24 mouse cellular contexts compared by ENCODE assay signal in the genomic region with DNA sequence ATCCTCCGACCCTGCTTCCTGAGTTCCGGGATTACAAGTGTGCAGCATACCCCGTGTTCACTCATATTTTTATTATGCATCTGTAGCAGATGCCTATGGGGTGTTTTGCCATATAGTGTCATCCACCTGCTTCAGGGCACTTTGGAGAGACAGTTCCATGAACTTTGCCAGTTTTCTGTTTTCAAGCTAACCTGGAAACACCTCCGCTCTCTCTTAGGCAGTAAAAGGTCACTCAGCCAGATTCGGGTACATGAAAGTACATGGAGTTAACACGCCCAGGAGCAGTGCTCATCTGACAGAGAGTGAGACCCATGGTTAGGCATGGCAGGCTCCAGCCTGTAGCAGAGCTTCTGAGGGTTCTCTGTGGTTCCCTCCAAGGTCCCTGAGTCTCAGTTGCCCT.
"Had no signal": no experiment of that assay in that cellular context is flagged by ENCODE, and none has a peak within 500 bp of the region (broad histone marks: within the 10 kb centered on the region; RNA-seq: fewer than 3 reads in every experiment).

No protein-coding gene starts in this region.

- H3K4me2 ChIP-seq: heart, embryonic 11.5 days; heart, embryonic 13.5 days; heart, embryonic 15.5 days; hindbrain, embryonic 13.5 days; hindbrain, embryonic 15.5 days; kidney, embryonic 15.5 days; limb, embryonic 13.5 days; limb, embryonic 15.5 days; liver, embryonic 11.5 days; liver, embryonic 13.5 days; liver, embryonic 15.5 days had no signal

- ATAC-seq: forebrain, postnatal 0 days; hindbrain, postnatal 0 days; intestine, embryonic 16.5 days had no signal

- DNase-seq: forebrain, postnatal 0 days; gastrocnemius, postnatal 14 days; kidney, adult 11 months; kidney, adult 2 months; kidney, adult 9 months; kidney, postnatal 14 days; kidney, postnatal 36 days; layer of hippocampus, adult 9-11 months; layer of hippocampus, postnatal 36 days; left cerebral cortex, postnatal 4 days; liver, embryonic 13.5 days had no signal

- H3K36me3 ChIP-seq: heart, embryonic 13.5 days; heart, embryonic 15.5 days; hindbrain, embryonic 13.5 days; hindbrain, embryonic 15.5 days; kidney, embryonic 15.5 days; limb, embryonic 13.5 days; limb, embryonic 15.5 days; liver, embryonic 13.5 days; liver, embryonic 15.5 days had no signal

- H3K27me3 ChIP-seq: heart, embryonic 13.5 days; heart, embryonic 15.5 days; hindbrain, embryonic 13.5 days; hindbrain, embryonic 15.5 days; kidney, embryonic 15.5 days; limb, embryonic 13.5 days; limb, embryonic 15.5 days; liver, embryonic 13.5 days; liver, embryonic 15.5 days had no signal

- H3K4me3 ChIP-seq: heart, embryonic 13.5 days; heart, embryonic 15.5 days; hindbrain, embryonic 13.5 days; hindbrain, embryonic 15.5 days; kidney, embryonic 15.5 days; limb, embryonic 13.5 days; limb, embryonic 15.5 days; liver, embryonic 13.5 days; liver, embryonic 15.5 days had no signal

- H3K4me1 ChIP-seq: hindbrain, embryonic 13.5 days; hindbrain, embryonic 15.5 days; kidney, embryonic 15.5 days; limb, embryonic 13.5 days; limb, embryonic 15.5 days had no signal

- H3K9ac ChIP-seq: forebrain, postnatal 0 days; heart, embryonic 13.5 days; heart, embryonic 15.5 days; hindbrain, embryonic 13.5 days; hindbrain, embryonic 15.5 days; kidney, embryonic 15.5 days; limb, embryonic 13.5 days; limb, embryonic 15.5 days; liver, embryonic 13.5 days; liver, embryonic 15.5 days had no signal

- H3K27ac ChIP-seq: heart, embryonic 13.5 days; heart, embryonic 15.5 days; hindbrain, embryonic 13.5 days; hindbrain, embryonic 15.5 days; hindbrain, postnatal 0 days; kidney, embryonic 15.5 days; kidney, postnatal 0 days; limb, embryonic 13.5 days; limb, embryonic 15.5 days; liver, embryonic 13.5 days; liver, embryonic 15.5 days had no signal

- H3K9me3 ChIP-seq: heart, embryonic 13.5 days; heart, embryonic 15.5 days; hindbrain, embryonic 13.5 days; hindbrain, embryonic 15.5 days; kidney, embryonic 15.5 days; limb, embryonic 13.5 days; limb, embryonic 15.5 days; liver, embryonic 13.5 days; liver, embryonic 15.5 days had no signal
